Mouse (Mus musculus) stomach, embryonic 16.5 days (tissue): Measurements from ENCODE around the gene Asphd2. TPM values are rescaled to one million over a fixed set of nuclear protein-coding genes. Genes with fewer than 3 reads are reported as not detected.

ENCODE experiments used
- ATAC-seq: fragments of 200-750 bp; cut with Nextera tagmentation; 2 replicates; pipeline ENCODE4 v1.8.0; 2017; ENCODE audit warnings: moderate number of reproducible peaks, moderate TSS enrichment; ENCODE audit not compliant: insufficient read depth, low FRiP score
- H3K27ac ChIP-seq: fragments of 300-500 bp; sonication (generic); 2 replicates; pipeline ENCODE4 v1.5.1; 2014; ENCODE audit warnings: low read length
- H3K27me3 ChIP-seq: fragments of 300-500 bp; sonication (generic); 2 replicates; pipeline ENCODE4 v1.6.1; 2014; ENCODE audit warnings: low read length, control low read depth, mixed read lengths; ENCODE audit not compliant: control insufficient read depth, insufficient read depth
- H3K36me3 ChIP-seq: fragments of 300-500 bp; sonication (generic); 2 replicates; pipeline ENCODE4 v1.6.1; 2014; ENCODE audit warnings: low read length; ENCODE audit not compliant: control insufficient read depth, insufficient read depth
- H3K4me1 ChIP-seq: fragments of 300-500 bp; sonication (generic); 2 replicates; pipeline ENCODE4 v1.6.1; 2014; ENCODE audit warnings: low read length, control low read depth, mixed read lengths; ENCODE audit not compliant: control insufficient read depth, insufficient read depth
- H3K4me2 ChIP-seq: fragments of 300-500 bp; sonication (generic); 2 replicates; pipeline ENCODE4 v1.6.1; 2014; ENCODE audit warnings: low read depth, low read length, mixed read lengths
- H3K4me3 ChIP-seq: fragments of 300-500 bp; sonication (generic); replicated peaks from 2 replicates; pipeline ENCODE4 v1.5.1; 2014; ENCODE audit warnings: mild to moderate bottlenecking, low read length
- H3K9ac ChIP-seq: fragments of 300-500 bp; sonication (generic); 2 replicates; pipeline ENCODE4 v1.6.1; 2014; ENCODE audit warnings: low read length
- H3K9me3 ChIP-seq: fragments of 300-500 bp; sonication (generic); replicated peaks from 2 replicates; pipeline ENCODE4 v1.6.1; 2016; ENCODE audit warnings: low read length, control low read depth; ENCODE audit not compliant: control insufficient read depth
- WGBS: fragments of 180-500 bp; shearing (Covaris S2); extraction: QIAGEN DNeasy Blood & Tissue Kit; methylation state at CpG from one replicate; pipeline ENCODE4 v1.1.7; 2014; 5-methylcytosine and 5-hydroxymethylcytosine counted together
- polyA plus RNA-seq: library from polyadenylated mRNA; unstranded; fragments of >200 nt; fragmentation: Nextera tagmentation; extraction: Ambion mirVana; gene quantifications from 2 replicates; pipeline ENCODE4 v1.2.1, GENCODE M21; 2015

Asphd2 gene
- polyA plus RNA-seq, 1 experiment from 2014 or later = 3.3 TPM

- Histone ChIP-seq H3K27ac (peak overlapping the region; percentile 30; the same call in 1 of the 2 replicates), H3K4me1 (peaks cover 10% of the 10 kb centered on the region; the same call in 1 of the 2 replicates), H3K4me3 (no peak overlapping the region), H3K9me3 (no peaks in the 10 kb centered on the region), H3K9ac (0 out of 2 replicates have a peak overlapping the region, but pooled peaks have one; percentile 11), H3K36me3 (no peaks in the 10 kb centered on the region), H3K4me2 (no peak overlapping the region), H3K27me3 (no peaks in the 10 kb centered on the region)
- 36% methylated on average over 16 of the region's 17 CpGs for WGBS
- peak; percentile 38; the same call in 1 of the 2 replicates for ATAC-seq
These were observed 11.9 kb downstream of the Asphd2 start for GRCm38 (mm10) chr5:112382641-112383330.

- H3K4me1 ChIP-seq = peaks cover 10% of the 10 kb centered on the region; the same call in 1 of the 2 replicates
- H3K4me2 ChIP-seq = no peak overlapping the region
- H3K9me3 ChIP-seq = no peaks in the 10 kb centered on the region
- no peaks in the 10 kb centered on the region for H3K27me3 ChIP-seq
- 44% methylated on average over 5 of the region's 9 CpGs for WGBS
- no peak overlapping the region for H3K4me3 ChIP-seq
- no peak overlapping the region for H3K9ac ChIP-seq
- no peak overlapping the region; the same call in 1 of the 2 replicates for H3K27ac ChIP-seq
- no peaks in the 10 kb centered on the region for H3K36me3 ChIP-seq
- ATAC-seq = no peak
These were observed 12.6 kb downstream of the Asphd2 start for GRCm38 (mm10) chr5:112382042-112382441.

GRCm38 (mm10) chr5:112381154-112381553 lies 13.5 kb downstream of the Asphd2 start:
- Histone ChIP-seq H3K27me3 (no peaks in the 10 kb centered on the region), H3K4me1 (peaks cover 10% of the 10 kb centered on the region; the same call in 1 of the 2 replicates), H3K4me3 (no peak overlapping the region), H3K36me3 (no peaks in the 10 kb centered on the region), H3K9me3 (no peaks in the 10 kb centered on the region), H3K9ac (no peak overlapping the region), H3K27ac (no peak overlapping the region), H3K4me2 (no peak overlapping the region)
- ATAC-seq = no peak
- 76% methylated on average over 11 of the region's 11 CpGs for WGBS

GRCm38 (mm10) chr5:112378716-112379115 lies 15.9 kb downstream of the Asphd2 start:
- H3K4me2 ChIP-seq = no peak overlapping the region
- H3K4me3 ChIP-seq = no peak overlapping the region
- no peak overlapping the region for H3K27ac ChIP-seq
- H3K36me3 ChIP-seq = no peaks in the 10 kb centered on the region
- H3K27me3 ChIP-seq = no peaks in the 10 kb centered on the region
- H3K9ac ChIP-seq = no peak overlapping the region
- no peaks in the 10 kb centered on the region for H3K9me3 ChIP-seq
- H3K4me1 ChIP-seq = peaks cover 10% of the 10 kb centered on the region; the same call in 1 of the 2 replicates
- WGBS = 78% methylated on average over 6 of the region's 6 CpGs
- ATAC-seq = no peak

- Histone ChIP-seq H3K9me3 (no peaks in the 10 kb centered on the region), H3K9ac (no peak overlapping the region), H3K27ac (no peak overlapping the region), H3K36me3 (no peaks in the 10 kb centered on the region), H3K27me3 (no peaks in the 10 kb centered on the region), H3K4me1 (peaks cover 3% of the 10 kb centered on the region; the same call in 1 of the 2 replicates), H3K4me2 (no peak overlapping the region), H3K4me3 (no peak overlapping the region)
- ATAC-seq = no peak
- 86% methylated on average over 1 of the region's 1 CpGs for WGBS
These were observed 17.3 kb downstream of the Asphd2 start for GRCm38 (mm10) chr5:112377380-112377779.

GRCm38 (mm10) chr5:112376111-112376510 lies 18.6 kb downstream of the Asphd2 start:
- no peaks in the 10 kb centered on the region for H3K36me3 ChIP-seq

GRCm38 (mm10) chr5:112371933-112372332 lies 22.7 kb downstream of the Asphd2 start:
- Histone ChIP-seq H3K9ac (no peak overlapping the region), H3K27me3 (no peaks in the 10 kb centered on the region), H3K4me3 (no peak overlapping the region), H3K36me3 (peaks cover 8% of the 10 kb centered on the region; the same call in 1 of the 2 replicates), H3K27ac (no peak overlapping the region), H3K4me1 (no peaks in the 10 kb centered on the region), H3K4me2 (no peak overlapping the region), H3K9me3 (no peaks in the 10 kb centered on the region)
- 88% methylated on average over 7 of the region's 7 CpGs for WGBS
- ATAC-seq = no peak

More at GRCm38 (mm10) chr5:112376111-112376510, 18.6 kb downstream of the Asphd2 start:
- H3K9me3 ChIP-seq = no peaks in the 10 kb centered on the region
- no peaks in the 10 kb centered on the region for H3K27me3 ChIP-seq
- no peak overlapping the region for H3K27ac ChIP-seq
- no peak for ATAC-seq
- no peaks in the 10 kb centered on the region for H3K4me1 ChIP-seq
- no peak overlapping the region for H3K9ac ChIP-seq
- H3K4me3 ChIP-seq = no peak overlapping the region
- 87% methylated on average over 4 of the region's 4 CpGs for WGBS
- H3K4me2 ChIP-seq = no peak overlapping the region

- no peak for ATAC-seq
- WGBS = 91% methylated on average over 12 of the region's 12 CpGs
- Histone ChIP-seq H3K36me3 (peaks cover 8% of the 10 kb centered on the region; the same call in 1 of the 2 replicates), H3K27me3 (no peaks in the 10 kb centered on the region), H3K4me3 (no peak overlapping the region), H3K9me3 (no peaks in the 10 kb centered on the region), H3K4me2 (no peak overlapping the region), H3K27ac (no peak overlapping the region), H3K4me1 (no peaks in the 10 kb centered on the region), H3K9ac (no peak overlapping the region)
These were observed 24.3 kb downstream of the Asphd2 start for GRCm38 (mm10) chr5:112370236-112370813.

- H3K4me1 ChIP-seq = no peaks in the 10 kb centered on the region
- 89% methylated on average over 13 of the region's 13 CpGs for WGBS
- H3K9ac ChIP-seq = no peak overlapping the region
- peaks cover 8% of the 10 kb centered on the region; the same call in 1 of the 2 replicates for H3K36me3 ChIP-seq
- H3K4me2 ChIP-seq = no peak overlapping the region
- H3K4me3 ChIP-seq = no peak overlapping the region
- H3K27ac ChIP-seq = no peak overlapping the region
- no peak for ATAC-seq
- no peaks in the 10 kb centered on the region for H3K27me3 ChIP-seq
- H3K9me3 ChIP-seq = no peaks in the 10 kb centered on the region
These were observed 25.3 kb downstream of the Asphd2 start for GRCm38 (mm10) chr5:112369326-112369725.
